In the genomic region with DNA sequence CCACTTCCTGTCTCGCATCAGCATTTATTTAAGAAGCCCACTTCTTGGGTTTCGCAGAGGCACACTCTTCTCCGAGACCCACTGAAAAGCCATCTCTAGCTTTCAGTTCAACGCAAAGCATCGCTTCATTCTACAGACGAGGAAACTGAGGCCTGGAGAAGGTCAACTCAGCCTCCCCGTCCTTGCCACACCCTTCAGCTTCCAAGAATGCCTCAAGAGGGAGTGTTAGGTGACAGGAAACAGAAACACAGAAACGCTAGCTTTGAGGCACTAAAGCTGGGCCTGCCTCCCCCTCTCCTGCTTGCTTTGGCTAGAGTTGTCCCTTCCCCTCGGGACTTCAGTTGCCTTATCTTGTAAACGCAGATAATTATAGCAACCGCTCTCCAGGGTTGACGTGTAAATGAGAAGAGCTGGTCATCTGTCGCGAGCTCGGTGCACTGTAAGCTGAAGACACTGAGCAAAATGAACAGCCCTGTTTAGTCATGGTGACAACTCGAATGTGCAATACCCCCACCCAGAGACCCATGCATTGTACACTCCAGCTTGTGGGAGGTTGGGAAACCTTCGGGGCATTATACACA, we compare ENCODE assay signal across 8 mouse cellular contexts. TPM values are rescaled to one million over a fixed set of nuclear protein-coding genes. Genes with fewer than 3 reads are reported as not detected.
DNase-seq lines count a peak whose midpoint lies in the region; ATAC-seq and TF ChIP-seq lines count a peak whose summit lies in the region.

No protein-coding gene starts in this region.

- DNase-seq in cerebellum, adult 2 months, result no peak
- no peak for DNase-seq in cerebellum, postnatal 36 days
- peak; percentile 67 for DNase-seq in c-Kit-positive CD71-positive TER-119-negative erythroid progenitor cells, embryonic 14.5 days (ENCODE audit: low read depth)
- DNase-seq in induced T-regulatory cell, adult 2 months (ENCODE audit: low read depth), result peak; percentile 75
- DNase-seq in lung, postnatal 10 days, result peak; percentile 81
- DNase-seq in ovary, postnatal 14 days (ENCODE audit: low spot score), result no peak
- DNase-seq in adrenal gland, postnatal 4 days (ENCODE audit: low spot score in 2 of 2), result no peak

- no peak overlapping the region for H3K4me2 ChIP-seq in midbrain, embryonic 13.5 days (replicated peaks)

- no peak for TF ChIP-seq POLR2A in cerebellum, adult 2 months (IDR thresholded peaks at IDR 0.05; ENCODE audit: borderline replicate concordance, insufficient read depth, low read length)

- no peak for ATAC-seq in midbrain, embryonic 13.5 days

- no peaks in the 10 kb centered on the region for H3K27me3 ChIP-seq in cerebellum, adult 2 months (ENCODE audit: control insufficient read depth, insufficient read depth, low read length)
- no peaks in the 10 kb centered on the region for H3K27me3 ChIP-seq in midbrain, embryonic 13.5 days

- no peak for TF ChIP-seq CTCF in cerebellum, adult 2 months (IDR thresholded peaks at IDR 0.05; ENCODE audit: borderline replicate concordance, insufficient read depth, low read depth, low read length)

- peaks cover 32% of the 10 kb centered on the region for H3K36me3 ChIP-seq in midbrain, embryonic 13.5 days

- H3K4me3 ChIP-seq in cerebellum, adult 2 months (replicated peaks; ENCODE audit: insufficient read depth, low read depth, low read length), result no peak overlapping the region
- no peak overlapping the region for H3K4me3 ChIP-seq in midbrain, embryonic 13.5 days (replicated peaks)

- WGBS in cerebellum, adult 2 months, result 44% methylated on average over 17 of the region's 17 CpGs
- WGBS in midbrain, embryonic 13.5 days, result 70% methylated on average over 17 of the region's 17 CpGs

- H3K9me3 ChIP-seq in midbrain, embryonic 13.5 days, result no peaks in the 10 kb centered on the region

- H3K4me1 ChIP-seq in cerebellum, adult 2 months (ENCODE audit: control insufficient read depth, insufficient read depth, low read length), result no peaks in the 10 kb centered on the region
- H3K4me1 ChIP-seq in midbrain, embryonic 13.5 days (replicated peaks), result 0 out of 2 replicates have a peak, but pooled peaks cover 3% of the 10 kb centered on the region

- H3K27ac ChIP-seq in cerebellum, adult 2 months (ENCODE audit: insufficient read depth, low read length), result peak overlapping the region; percentile 27; the same call in 1 of the 2 replicates
- H3K27ac ChIP-seq in midbrain, embryonic 13.5 days, result no peak overlapping the region

- no peak overlapping the region for H3K9ac ChIP-seq in midbrain, embryonic 13.5 days (replicated peaks)

RNA-seq across cellular contexts. Expression of a gene that starts 39.9 kb away (rescaled TPM):
- polyA plus RNA-seq in cerebellum, adult 2 months (2012; rRNA removed), result 124 and 130 TPM in 2 replicates
- 211 and 246 TPM in 2 replicates for polyA plus RNA-seq in midbrain, embryonic 13.5 days (2015; fragmentation: Nextera tagmentation; extraction: Ambion mirVana)
- 100 to 1,000 TPM; 197 to 232 TPM for total RNA-seq in adrenal gland, postnatal 4 days (2021)

RNA-seq across cellular contexts. Expression of a gene that starts 40.6 kb away (rescaled TPM):
- 92.3 and 98.4 TPM in 2 replicates for polyA plus RNA-seq in cerebellum, adult 2 months (2012; rRNA removed)
- 95.1 and 108 TPM in 2 replicates for polyA plus RNA-seq in midbrain, embryonic 13.5 days (2015; fragmentation: Nextera tagmentation; extraction: Ambion mirVana)
- 10 to 100 TPM; 83.9 to 96.2 TPM for total RNA-seq in adrenal gland, postnatal 4 days (2021)

Comparison
In these comparisons a context has a peak if more than half of its experiments do, and no peak if none do; other contexts are left out.
1. DNase-seq: peak in c-Kit-positive CD71-positive TER-119-negative erythroid progenitor cells, embryonic 14.5 days (single experiment), induced T-regulatory cell, adult 2 months (single experiment) and lung, postnatal 10 days (single experiment); none in cerebellum, adult 2 months (0 of 2), cerebellum, postnatal 36 days (0 of 2), ovary, postnatal 14 days (single experiment) and adrenal gland, postnatal 4 days (0 of 2).